Mouse (Mus musculus) forebrain, postnatal 0 days (tissue): ENCODE results near the gene Pspn. TPM values are rescaled to one million over a fixed set of nuclear protein-coding genes. Genes with fewer than 3 reads are reported as not detected.
A peak's percentile ranks its signal among the peaks of the same experiment; 100 is the strongest.

Source experiments
- ATAC-seq: fragments of 200-750 bp; cut with Nextera tagmentation; 2 replicates; pipeline ENCODE4 v1.8.0; 2017; ENCODE audit warnings: mild to moderate bottlenecking, moderate library complexity
- DNase-seq: peaks from one replicate; pipeline ENCODE4 v3.0.0-alpha.2; 2015
- H3K27ac ChIP-seq: fragments of 300-500 bp; sonication (generic); 2 replicates; pipeline ENCODE4 v1.5.1; 2014; ENCODE audit warnings: low read depth, mild to moderate bottlenecking, antibody characterized with exemption, low read length, moderate library complexity, mixed read lengths
- H3K27me3 ChIP-seq: fragments of 300-500 bp; sonication (generic); 2 replicates; pipeline ENCODE4 v1.6.1; 2014; ENCODE audit warnings: mild to moderate bottlenecking, low read length, mixed read lengths; ENCODE audit not compliant: insufficient read depth
- H3K36me3 ChIP-seq: fragments of 300-500 bp; sonication (generic); 2 replicates; pipeline ENCODE4 v1.6.1; 2014; ENCODE audit warnings: mild to moderate bottlenecking, moderate library complexity; ENCODE audit not compliant: insufficient read depth
- H3K4me1 ChIP-seq: fragments of 300-500 bp; sonication (generic); 2 replicates; pipeline ENCODE4 v1.6.1; 2014; ENCODE audit warnings: antibody characterized with exemption; ENCODE audit not compliant: insufficient read depth
- H3K4me2 ChIP-seq: fragments of 300-500 bp; sonication (generic); 2 replicates; pipeline ENCODE4 v1.6.1; 2014; ENCODE audit warnings: low read depth, mild to moderate bottlenecking, moderate library complexity
- H3K4me3 ChIP-seq: fragments of 300-500 bp; sonication (generic); 2 replicates; pipeline ENCODE4 v1.5.1; 2014; ENCODE audit warnings: low read depth, low read length, mixed read lengths
- H3K9ac ChIP-seq: fragments of 300-500 bp; sonication (generic); 2 replicates; pipeline ENCODE4 v1.6.1; 2014; ENCODE audit warnings: mild to moderate bottlenecking
- H3K9me3 ChIP-seq: fragments of 300-500 bp; sonication (generic); 2 replicates; pipeline ENCODE4 v1.6.1; 2016; ENCODE audit warnings: low read length
- CTCF ChIP-seq: sonication (generic); IDR thresholded peaks from 2 replicates; pipeline ENCODE4 v1.5.1; 2016; ENCODE audit warnings: antibody characterized with exemption, control low read depth, low read depth
- WGBS: fragments of 180-500 bp; shearing (Covaris S2); extraction: QIAGEN DNeasy Blood & Tissue Kit; methylation state at CpG from one replicate; pipeline ENCODE4 v1.1.7; 2014; 5-methylcytosine and 5-hydroxymethylcytosine counted together
- polyA plus RNA-seq: library from polyadenylated mRNA; unstranded; fragments of >200 nt; fragmentation: Nextera tagmentation; extraction: Ambion mirVana; gene quantifications from 2 replicates; pipeline ENCODE4 v1.2.1, GENCODE M21; 2015
- total RNA-seq: library from RNA; depleted of rRNA; stranded (reverse); fragments of >200 nt; gene quantifications from 2 replicates; pipeline ENCODE4 v1.2.3, GENCODE M21; 2014

Pspn gene
- total and polyA plus RNA-seq, 2 experiments from 2014 or later = not detected

GRCm38 (mm10) chr17:56988921-56989430, 10.8 kb downstream of the Pspn start:
- 74% methylated on average over 7 of the region's 7 CpGs for WGBS
- Histone ChIP-seq H3K4me3 (peak overlapping the region; percentile 69), H3K4me2 (peak overlapping the region; percentile 69), H3K4me1 (peaks cover 8% of the 10 kb centered on the region; the same call in 1 of the 2 replicates), H3K27ac (peak overlapping the region; percentile 79; the same call in 1 of the 2 replicates), H3K36me3 (peaks cover 18% of the 10 kb centered on the region), H3K27me3 (no peaks in the 10 kb centered on the region), H3K9me3 (no peaks in the 10 kb centered on the region), H3K9ac (peak overlapping the region; percentile 85; the same call in 1 of the 2 replicates)
- TF ChIP-seq CTCF = peak; percentile 20; the same call in 1 of the 2 replicates
- ATAC-seq (no peak), DNase-seq (no peak)

GRCm38 (mm10) chr17:56988441-56988840, 11.4 kb downstream of the Pspn start:
- H3K9me3 ChIP-seq = no peaks in the 10 kb centered on the region
- peak; percentile 46 for TF ChIP-seq CTCF
- no peak overlapping the region for H3K4me3 ChIP-seq
- no peak for ATAC-seq
- no peaks in the 10 kb centered on the region for H3K27me3 ChIP-seq
- no peak overlapping the region for H3K9ac ChIP-seq
- H3K4me2 ChIP-seq = no peak overlapping the region
- peaks cover 13% of the 10 kb centered on the region for H3K36me3 ChIP-seq
- H3K4me1 ChIP-seq = peaks cover 8% of the 10 kb centered on the region; the same call in 1 of the 2 replicates
- 91% methylated on average over 7 of the region's 7 CpGs for WGBS
- no peak overlapping the region for H3K27ac ChIP-seq
- no peak for DNase-seq

DNA sequence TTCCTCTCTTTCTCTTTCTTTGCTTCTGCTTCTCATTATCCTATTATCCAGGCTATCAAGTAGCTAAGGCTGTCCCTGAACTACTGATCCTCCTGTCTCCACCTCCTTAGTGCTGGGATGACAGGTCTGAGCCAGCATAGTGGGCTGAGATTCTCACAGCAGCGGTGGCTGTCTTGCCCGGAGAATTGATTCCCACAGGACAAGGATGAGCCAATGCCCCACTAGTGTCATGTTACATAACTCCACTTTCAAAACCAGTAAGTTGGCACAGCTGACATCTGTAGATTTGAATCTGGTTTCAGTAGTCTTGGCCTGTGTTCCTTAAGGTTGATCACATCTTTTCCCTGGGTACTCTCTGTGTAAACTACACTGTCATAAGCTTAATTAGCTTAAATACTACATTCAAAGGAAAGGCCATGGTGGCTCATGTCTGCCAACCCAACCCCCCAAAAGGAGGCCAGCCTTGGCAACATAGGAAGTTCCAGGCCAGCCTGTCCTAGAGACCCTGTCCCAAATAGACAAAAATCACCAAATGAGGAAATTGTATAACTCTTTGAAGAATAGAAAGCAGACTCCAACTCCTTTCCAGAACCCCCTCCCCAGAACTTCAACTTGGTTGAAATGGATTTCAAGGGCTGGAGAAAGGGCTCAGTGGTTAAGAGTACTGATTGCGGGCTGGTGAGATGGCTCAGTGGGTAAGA, 13.6 kb downstream of the Pspn start:
- Histone ChIP-seq H3K9ac (no peak overlapping the region), H3K9me3 (no peaks in the 10 kb centered on the region), H3K36me3 (no peaks in the 10 kb centered on the region), H3K27ac (no peak overlapping the region), H3K27me3 (no peaks in the 10 kb centered on the region), H3K4me3 (no peak overlapping the region), H3K4me2 (no peak overlapping the region), H3K4me1 (peaks cover 6% of the 10 kb centered on the region; the same call in 1 of the 2 replicates)
- TF ChIP-seq CTCF = no peak
- 87% methylated on average over 3 of the region's 3 CpGs for WGBS
- ATAC-seq (no peak), DNase-seq (no peak)

DNA sequence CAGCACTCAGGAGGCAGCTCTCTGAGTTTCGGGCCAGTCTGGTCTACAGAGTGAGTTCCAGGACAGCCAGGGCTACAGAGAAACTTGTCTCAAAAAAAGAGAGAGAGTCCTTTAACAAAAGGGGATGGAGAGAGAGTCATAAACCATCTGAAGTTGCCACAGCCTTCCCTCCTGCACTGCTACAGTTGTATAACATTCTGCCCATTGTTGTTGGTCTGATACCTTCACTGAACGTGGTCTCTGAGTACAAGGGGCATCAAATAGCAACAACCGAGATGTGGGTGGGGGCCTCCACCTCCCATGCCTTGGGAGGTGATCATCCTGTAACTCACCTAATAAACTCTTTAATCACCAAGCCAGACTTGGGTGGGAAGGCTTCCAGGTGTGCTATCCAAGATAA, 14.2 kb downstream of the Pspn start:
- H3K4me3 ChIP-seq = no peak overlapping the region
- no peaks in the 10 kb centered on the region for H3K27me3 ChIP-seq
- DNase-seq (no peak), ATAC-seq (no peak)
- no peak for TF ChIP-seq CTCF
- no peak overlapping the region for H3K4me2 ChIP-seq
- no peak overlapping the region for H3K9ac ChIP-seq
- H3K9me3 ChIP-seq = no peaks in the 10 kb centered on the region
- H3K36me3 ChIP-seq = no peaks in the 10 kb centered on the region
- no peak overlapping the region for H3K27ac ChIP-seq
- 83% methylated on average over 3 of the region's 3 CpGs for WGBS
- peaks cover under 1% of the 10 kb centered on the region; the same call in 1 of the 2 replicates for H3K4me1 ChIP-seq

DNA sequence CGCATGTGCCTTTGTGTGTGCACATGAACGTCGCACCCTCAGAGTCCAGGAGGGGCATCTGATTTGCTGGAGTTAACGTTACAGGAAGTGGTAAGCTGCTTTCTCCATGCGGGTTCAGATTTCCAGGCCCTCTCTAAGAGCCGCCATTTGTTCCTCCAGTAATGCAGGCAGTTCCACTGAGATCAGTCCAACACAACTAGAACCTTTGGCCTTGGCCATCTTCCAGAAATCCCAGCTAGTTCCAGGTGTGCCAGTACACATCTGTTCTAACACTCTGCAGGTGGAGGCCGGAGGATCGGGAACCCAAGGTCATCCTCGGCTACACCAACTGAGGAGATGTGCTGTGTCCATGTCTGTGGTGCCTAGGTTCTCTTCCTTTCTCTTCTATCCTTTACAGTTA, 14.9 kb downstream of the Pspn start:
- no peaks in the 10 kb centered on the region for H3K36me3 ChIP-seq
- no peak overlapping the region for H3K27ac ChIP-seq
- no peak overlapping the region for H3K9ac ChIP-seq
- H3K9me3 ChIP-seq = no peaks in the 10 kb centered on the region
- no peaks in the 10 kb centered on the region for H3K27me3 ChIP-seq
- no peak for DNase-seq
- H3K4me1 ChIP-seq = no peaks in the 10 kb centered on the region
- no peak for TF ChIP-seq CTCF
- H3K4me3 ChIP-seq = no peak overlapping the region
- 84% methylated on average over 9 of the region's 9 CpGs for WGBS
- ATAC-seq = no peak
- no peak overlapping the region for H3K4me2 ChIP-seq

DNA sequence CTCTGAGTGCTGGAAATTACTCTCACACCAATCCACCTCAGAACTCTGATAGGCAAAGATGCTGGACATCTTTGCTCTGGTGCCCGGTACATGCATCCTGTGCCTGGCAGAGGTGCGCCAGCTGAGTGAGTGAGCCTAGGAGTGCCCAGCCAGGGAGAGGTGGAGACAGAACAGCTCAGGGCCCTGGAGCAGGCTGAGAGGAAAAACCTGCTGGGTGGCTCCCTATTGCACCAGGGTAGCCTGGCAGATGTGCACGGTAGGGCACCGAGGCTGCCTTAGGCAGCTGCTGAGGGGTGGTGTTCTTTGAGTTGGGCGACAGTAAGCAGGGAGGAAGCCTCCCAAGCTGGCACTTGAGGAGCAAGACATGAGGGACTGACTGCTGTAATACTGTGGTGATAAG, 17.8 kb downstream of the Pspn start, which contains the start of gene Acer1:
Acer1 (minus strand) TSS at position 114 of the 400 bp plus-strand sequence.
- WGBS = 87% methylated on average over 5 of the region's 5 CpGs
- Histone ChIP-seq H3K9me3 (no peaks in the 10 kb centered on the region), H3K9ac (no peak within 1 kb of the TSS), H3K4me3 (no peak within 1 kb of the TSS), H3K27me3 (no peaks in the 10 kb centered on the region), H3K27ac (no peak within 1 kb of the TSS), H3K4me1 (no peaks in the 10 kb centered on the region), H3K4me2 (no peak within 1 kb of the TSS), H3K36me3 (no peaks in the 10 kb centered on the region)
- no peak for TF ChIP-seq CTCF
- DNase-seq (no peak), ATAC-seq (no peak; the same call in 1 of the 2 replicates)

- H3K4me3 ChIP-seq = no peak overlapping the region
- no peaks in the 10 kb centered on the region for H3K9me3 ChIP-seq
- ATAC-seq = no peak
- no peak overlapping the region for H3K9ac ChIP-seq
- no peak for DNase-seq
- H3K27me3 ChIP-seq = no peaks in the 10 kb centered on the region
- H3K4me2 ChIP-seq = no peak overlapping the region
- no peak for TF ChIP-seq CTCF
- no peaks in the 10 kb centered on the region for H3K36me3 ChIP-seq
- no peaks in the 10 kb centered on the region for H3K4me1 ChIP-seq
- no peak overlapping the region for H3K27ac ChIP-seq
- 80% methylated on average over 7 of the region's 7 CpGs for WGBS
These were observed 18.8 kb downstream of the Pspn start for GRCm38 (mm10) chr17:56981049-56981448.
